Mouse (Mus musculus) layer of hippocampus, adult 2 months (tissue): Measurements from ENCODE around the gene Xpo5. TPM values are rescaled to one million over a fixed set of nuclear protein-coding genes. Genes with fewer than 3 reads are reported as not detected.

Experiments used
- DNase-seq, 2 experiments: peaks; one replicate each; pipeline ENCODE4 v3.0.0; 2022; ENCODE audit warnings: low spot score in 2 of 2
- H3K27ac ChIP-seq: fragments of 200-600 bp; 2 replicates; pipeline ENCODE4 v1.8.1; 2022
- H3K4me3 ChIP-seq: fragments of 200-600 bp; 2 replicates; pipeline ENCODE4 v1.8.1; 2022; ENCODE audit warnings: mild to moderate bottlenecking
- CTCF ChIP-seq: fragments of 200-600 bp; conservative IDR thresholded peaks from 2 replicates; pipeline ENCODE4 v1.8.1; 2022; ENCODE audit warnings: antibody characterized with exemption, mild to moderate bottlenecking, moderate library complexity
- long read RNA-seq, 2 experiments: library from polyadenylated mRNA; stranded (forward); transcript quantifications; one replicate each; pipeline ENCODE4 v2.0.0; 2021; ENCODE audit warnings: borderline mapping rate in 2 of 2
- total RNA-seq, 2 experiments: library from RNA; stranded (reverse); gene quantifications; 2 replicates each; pipeline ENCODE4 v1.2.3; 2021

Xpo5 gene
- 10 to 100 TPM; 44.0 to 48.3 TPM for total RNA-seq
- long read RNA-seq, experiment 1, full-length matches to known transcripts, result 7 of 21 reads
- long read RNA-seq, experiment 1, partial matches to known transcripts, result 8 of 21 reads
- long read RNA-seq, experiment 1, other reads (novel, unspliced or antisense), result 6 of 21 reads
- long read RNA-seq, experiment 2, full-length matches to known transcripts, result 13 of 24 reads
- long read RNA-seq, experiment 2, partial matches to known transcripts, result 7 of 24 reads
- long read RNA-seq, experiment 2, other reads (novel, unspliced or antisense), result 4 of 24 reads

DNA sequence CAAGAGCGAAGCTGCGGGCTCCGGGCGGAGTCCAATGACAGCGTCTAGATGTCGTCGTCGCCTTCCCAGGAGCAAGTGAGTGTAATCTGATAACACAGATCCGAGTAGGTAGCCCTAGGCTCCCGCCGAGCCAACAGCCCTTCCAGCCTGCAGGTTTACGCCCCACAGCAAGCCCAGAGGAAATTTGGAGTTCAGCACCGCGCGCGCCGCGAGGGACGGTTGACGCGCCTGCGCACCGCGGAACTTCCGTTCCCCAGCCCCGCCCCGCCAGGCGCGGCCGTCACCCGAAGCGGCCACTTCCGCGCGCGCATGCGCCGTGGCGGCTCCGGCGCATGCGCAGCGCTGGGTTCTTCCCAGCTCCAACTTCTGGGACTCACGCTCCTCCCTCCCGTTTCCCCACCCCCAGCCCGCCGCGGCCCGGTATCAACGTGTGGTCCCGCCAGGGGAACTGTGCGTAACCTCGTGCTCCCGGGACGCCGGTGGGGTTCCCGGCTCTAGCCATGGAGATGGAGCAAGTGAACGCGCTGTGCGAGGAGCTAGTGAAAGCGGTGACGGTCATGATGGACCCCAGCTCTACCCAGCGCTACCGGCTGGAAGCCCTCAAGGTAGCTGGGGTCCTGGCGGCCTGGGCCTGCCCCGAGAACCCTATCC is at the start of gene Xpo5, which contains the start of gene Polh:
Gene Xpo5, plus strand, starts transcription at position 362 of the 651 bp plus-strand sequence.
Gene Polh, minus strand, starts transcription at position 225 of the 651 bp plus-strand sequence.
- peak; percentile 91 for DNase-seq
- peak within 1 kb of the TSS; percentile 84 for H3K4me3 ChIP-seq
- peak; percentile 53 for TF ChIP-seq CTCF
- peak within 1 kb of the TSS; percentile 87 for H3K27ac ChIP-seq

DNA sequence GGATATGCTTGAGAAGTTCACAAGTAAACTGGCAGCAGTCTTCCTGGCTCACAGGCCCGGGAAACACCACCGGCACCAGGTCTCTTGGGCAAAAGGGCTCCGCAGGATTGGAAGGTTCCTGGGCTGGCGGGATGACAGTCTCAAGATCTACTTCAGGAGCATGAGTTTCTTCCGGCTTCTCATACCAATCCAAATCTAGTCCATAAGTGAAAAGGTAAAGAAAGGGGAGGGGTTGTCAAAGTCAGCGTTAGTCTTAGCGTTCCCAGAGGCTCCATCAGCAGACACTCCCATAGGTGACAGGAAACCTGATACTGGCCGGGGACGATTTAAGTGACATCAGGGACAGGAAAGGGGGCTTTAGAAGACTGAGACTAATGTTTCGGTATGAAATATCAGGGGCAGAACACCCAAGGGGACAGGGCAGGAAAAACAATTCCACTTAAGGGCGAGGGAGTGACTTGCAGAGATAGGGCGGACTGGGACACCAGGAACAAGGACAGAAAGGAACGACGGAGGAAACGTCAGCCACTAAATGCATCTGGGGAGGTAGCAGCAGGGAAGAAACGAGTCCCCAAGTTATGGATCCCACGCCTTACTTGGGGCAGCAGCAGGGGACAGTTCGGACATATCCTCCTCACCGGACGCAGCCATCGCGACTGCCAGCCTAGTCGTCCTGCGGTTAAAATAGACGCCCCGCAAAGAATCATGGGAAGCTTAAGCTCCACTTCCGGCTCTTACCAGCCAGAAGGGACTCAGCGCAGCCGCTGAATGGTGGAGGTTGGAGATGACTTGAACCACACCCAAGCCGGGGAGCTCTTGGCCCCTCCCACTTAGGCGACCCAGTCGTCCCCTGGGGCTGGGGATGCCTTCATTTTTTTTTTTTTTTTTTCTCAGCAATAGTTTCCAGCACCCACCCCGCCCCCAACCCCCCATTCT is 49.5 kb upstream of the Xpo5 start, which contains the start of gene Mad2l1bp:
Gene Mad2l1bp, minus strand, starts transcription at position 707 of the 936 bp plus-strand sequence.
- Histone ChIP-seq H3K4me3 (peak within 1 kb of the TSS; percentile 74), H3K27ac (peak within 1 kb of the TSS; percentile 86)
- no peak for TF ChIP-seq CTCF
- peak; percentile 86 to 90 for DNase-seq

DNA sequence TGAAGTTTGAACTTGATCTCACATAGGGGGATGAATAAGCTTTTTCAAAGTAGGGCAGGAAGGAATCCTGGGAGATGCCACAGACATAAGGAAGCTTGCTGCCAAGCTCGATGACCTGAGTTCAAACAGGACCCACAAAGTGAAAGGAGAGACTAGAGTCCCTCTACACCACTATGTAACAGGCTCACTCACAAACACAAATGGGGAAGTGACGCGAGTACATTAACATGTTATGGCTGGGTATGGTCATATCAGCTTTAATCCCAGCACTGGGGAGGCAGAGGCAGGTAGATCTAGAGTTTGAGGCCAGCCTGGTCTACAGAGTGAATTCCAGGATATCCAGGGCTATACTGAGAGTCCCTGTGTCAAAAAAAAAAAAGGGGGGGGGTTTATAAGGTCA is 48.2 kb upstream of the Xpo5 start:
- TF ChIP-seq CTCF, result no peak
- Histone ChIP-seq H3K4me3 (no peak overlapping the region), H3K27ac (no peak overlapping the region)
- no peak for DNase-seq

DNA sequence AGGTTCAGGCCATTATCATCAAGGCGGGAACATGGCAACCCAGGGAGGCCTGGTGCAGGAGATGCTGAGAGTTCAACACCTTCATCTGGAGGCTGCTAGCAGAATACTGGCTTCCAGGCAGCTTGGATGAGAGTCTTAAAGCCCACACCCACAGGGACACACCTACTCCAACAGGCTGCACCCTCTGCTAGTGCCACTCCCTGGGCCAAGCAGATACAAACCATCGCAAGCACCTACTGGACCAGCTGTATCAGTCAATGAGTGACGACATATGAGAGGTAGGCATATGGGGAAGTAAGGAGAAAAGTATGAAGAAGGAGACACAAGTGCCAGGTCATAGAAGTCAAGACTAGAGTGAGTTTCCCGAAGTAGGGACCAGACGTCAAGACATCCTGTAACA is 45.9 kb upstream of the Xpo5 start:
- no peak for TF ChIP-seq CTCF
- DNase-seq, result no peak
- Histone ChIP-seq H3K4me3 (no peak overlapping the region), H3K27ac (no peak overlapping the region)

DNA sequence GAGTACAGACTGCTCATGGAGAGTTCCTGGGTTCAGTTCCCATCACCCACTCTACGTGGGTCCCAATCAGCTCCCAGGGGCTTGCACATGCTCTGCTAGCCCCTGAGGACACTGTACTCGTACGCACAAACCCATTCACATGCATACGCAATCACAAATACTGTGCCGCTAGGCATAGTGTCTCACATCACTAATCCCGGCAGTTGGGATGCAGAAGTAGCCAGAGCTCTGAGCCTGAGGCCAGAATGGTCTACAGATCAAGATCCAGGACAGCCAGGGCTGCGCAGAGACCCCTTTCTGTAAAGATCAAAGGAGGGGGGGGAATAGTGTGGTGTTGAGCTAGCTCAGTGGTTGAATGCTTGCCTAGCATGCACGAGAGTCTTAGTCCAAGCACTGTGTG is 45.5 kb upstream of the Xpo5 start:
- no peak for DNase-seq
- Histone ChIP-seq H3K4me3 (no peak overlapping the region), H3K27ac (no peak overlapping the region)
- no peak for TF ChIP-seq CTCF

DNA sequence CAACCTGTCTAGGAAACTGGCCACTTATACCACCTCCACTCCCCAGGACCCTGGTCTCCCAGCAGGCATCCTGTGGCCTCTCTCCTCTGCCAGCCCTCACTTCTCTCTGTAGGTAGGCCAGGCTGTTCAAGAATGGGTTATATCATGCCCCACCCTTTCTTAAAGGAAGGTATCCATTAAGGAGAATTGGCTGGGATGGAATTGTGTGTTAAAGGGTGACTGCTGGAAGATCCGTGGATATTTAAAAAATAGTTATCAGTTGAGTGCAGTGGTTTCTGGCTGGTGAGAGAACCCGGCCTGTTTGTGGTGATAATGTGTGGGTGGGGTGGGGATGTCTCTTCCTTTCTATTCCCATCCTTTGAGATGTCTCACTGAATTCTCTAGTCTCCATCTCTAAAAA is 43.3 kb upstream of the Xpo5 start:
- no peak for TF ChIP-seq CTCF
- no peak for DNase-seq
- Histone ChIP-seq H3K27ac (peak overlapping the region; percentile 90; the same call in 1 of the 2 replicates), H3K4me3 (no peak overlapping the region)

DNA sequence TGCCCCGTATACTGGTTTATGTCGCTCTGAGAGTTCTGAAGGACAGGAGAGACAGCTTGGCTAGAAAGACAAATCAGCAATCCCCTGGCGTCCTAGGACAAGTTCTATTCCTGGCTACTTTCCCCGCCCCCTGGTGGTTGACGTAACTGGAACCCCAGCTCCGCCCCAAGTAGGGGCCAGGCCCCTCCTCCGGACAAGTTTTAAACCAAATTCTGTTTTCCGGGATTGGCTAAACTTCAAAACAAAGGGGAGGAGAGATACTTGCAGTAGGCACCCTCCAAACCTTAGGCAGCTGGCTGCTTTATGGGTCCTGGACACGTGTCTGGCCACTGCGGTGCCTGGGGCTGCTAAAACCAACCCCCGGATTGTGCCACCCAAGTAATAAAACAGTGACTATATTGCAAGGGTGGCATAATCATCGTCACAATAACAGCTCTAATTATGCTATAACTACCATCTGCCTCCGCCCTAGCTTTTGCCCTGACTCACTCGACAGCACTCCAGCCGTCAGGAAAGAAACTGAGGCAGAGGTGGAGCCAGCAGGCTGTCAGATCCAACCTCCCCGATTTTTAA is 42.4 kb upstream of the Xpo5 start:
- peak; percentile 79 to 89 for DNase-seq
- H3K4me3 ChIP-seq, result peak overlapping the region; percentile 92
- peak overlapping the region; percentile 90 for H3K27ac ChIP-seq
- TF ChIP-seq CTCF, result peak; percentile 76

DNA sequence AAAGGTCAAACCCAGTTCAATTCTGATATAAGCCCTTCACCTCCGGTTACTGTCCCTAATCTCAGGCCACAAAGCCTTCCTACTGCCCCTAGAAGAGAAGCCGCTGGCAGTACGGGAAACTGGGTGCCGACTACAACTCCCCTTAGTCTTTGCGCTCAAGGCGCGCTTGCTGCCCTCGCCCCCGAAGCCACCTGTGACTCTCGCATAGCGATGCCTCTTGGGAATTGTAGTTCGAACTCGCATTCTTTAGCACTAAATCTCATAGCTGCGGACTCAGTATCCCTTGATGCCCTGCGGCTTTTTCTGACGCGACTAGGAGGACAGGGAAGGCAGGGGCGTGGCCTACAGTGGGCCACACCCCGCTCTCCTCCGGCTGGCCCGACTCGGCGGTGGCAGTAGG is 41.9 kb upstream of the Xpo5 start, which contains the start of gene Gtpbp2:
Gene Gtpbp2, plus strand, starts transcription at position 347 of the 400 bp plus-strand sequence.
- peak within 1 kb of the TSS; percentile 90 for H3K27ac ChIP-seq
- peak; percentile 95 to 99 for DNase-seq
- no peak for TF ChIP-seq CTCF
- H3K4me3 ChIP-seq, result peak within 1 kb of the TSS; percentile 92

DNA sequence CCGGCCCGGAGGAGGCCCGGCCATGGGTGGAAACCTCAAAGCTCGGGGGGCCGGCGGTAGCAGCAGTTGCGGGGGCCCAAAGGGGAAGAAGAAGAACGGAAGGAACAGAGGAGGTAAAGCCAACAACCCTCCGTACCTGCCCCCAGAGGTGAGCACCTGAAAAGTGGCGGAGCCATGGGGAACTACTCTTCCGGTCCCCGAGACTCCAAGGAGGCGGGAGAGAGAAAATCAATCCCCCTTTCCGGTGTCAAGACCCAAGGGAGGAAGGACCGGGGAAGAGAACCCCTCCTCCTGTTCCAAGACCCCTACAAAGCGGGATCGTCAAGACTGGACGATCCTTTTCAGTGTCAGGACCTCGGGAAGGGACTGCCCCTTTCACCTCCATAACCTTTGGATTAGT is 41.4 kb upstream of the Xpo5 start:
- no peak for TF ChIP-seq CTCF
- DNase-seq, result no peak
- H3K4me3 ChIP-seq, result peak overlapping the region; percentile 92
- peak overlapping the region; percentile 90 for H3K27ac ChIP-seq

DNA sequence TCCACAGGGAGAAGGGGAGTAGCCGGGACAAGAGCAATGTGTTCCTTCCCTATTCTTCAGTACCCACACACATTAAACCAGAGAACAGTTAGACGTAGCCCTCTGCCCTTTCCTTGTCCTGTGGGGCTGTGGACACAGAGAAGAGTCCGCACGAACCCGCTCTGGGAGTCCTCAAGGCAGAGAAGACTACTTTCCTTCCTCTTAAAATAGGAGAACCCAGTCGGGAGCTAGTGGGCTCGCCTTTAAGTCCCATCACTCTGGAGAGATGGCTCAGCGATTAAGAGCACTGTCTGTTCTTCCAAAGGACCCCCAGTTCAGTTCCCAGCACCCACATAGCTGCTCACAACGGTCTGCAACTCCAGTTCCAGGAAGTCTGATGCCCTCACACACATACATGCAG is 40.9 kb upstream of the Xpo5 start:
- Histone ChIP-seq H3K4me3 (peak overlapping the region; percentile 92), H3K27ac (peak overlapping the region; percentile 90)
- DNase-seq, result no peak
- TF ChIP-seq CTCF, result no peak

DNA sequence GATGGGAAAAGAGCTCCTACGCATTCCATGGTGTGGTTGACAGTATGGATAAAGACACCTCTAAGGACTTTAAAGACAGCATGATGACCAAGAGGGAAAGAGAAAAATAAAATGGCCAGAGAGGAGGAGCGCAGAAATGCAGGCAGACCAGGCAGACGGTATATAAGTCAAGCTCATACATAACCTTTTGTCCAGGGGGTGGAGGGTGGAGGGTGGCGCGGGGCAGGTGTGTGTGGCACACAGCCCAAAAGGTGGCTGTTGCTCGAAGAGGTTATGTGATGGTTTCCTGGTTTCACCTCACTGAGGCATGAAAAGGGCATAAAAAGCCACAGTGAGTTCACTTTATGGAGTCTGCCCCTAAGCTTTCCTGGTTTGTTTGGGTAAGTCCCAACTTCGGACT is 40.0 kb upstream of the Xpo5 start:
- no peak overlapping the region for H3K27ac ChIP-seq
- TF ChIP-seq CTCF, result no peak
- H3K4me3 ChIP-seq, result no peak overlapping the region
- DNase-seq, result no peak

DNA sequence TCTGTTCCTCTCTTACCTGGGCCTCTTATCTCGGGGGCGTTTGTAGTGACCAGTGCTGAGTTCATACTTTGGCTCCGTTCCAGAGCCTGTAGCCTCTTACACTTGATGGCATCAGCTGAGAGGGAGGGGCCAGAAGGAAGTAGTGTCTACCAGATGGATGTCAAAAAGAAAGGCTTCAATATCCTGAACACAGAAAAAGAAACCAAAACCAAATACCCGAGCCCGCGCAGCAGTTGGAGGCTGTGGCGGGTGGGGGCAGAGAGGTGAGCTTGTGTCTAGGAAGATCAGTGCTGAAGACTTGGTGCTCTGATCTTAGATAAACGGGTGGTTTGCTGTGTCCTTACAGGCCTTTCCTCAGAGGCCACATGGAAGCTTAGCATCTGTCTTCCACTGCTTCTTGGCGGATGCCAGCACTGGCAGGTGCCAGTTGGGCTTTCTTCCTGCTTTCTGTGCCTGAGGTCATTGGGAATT is 39.6 kb upstream of the Xpo5 start:
- TF ChIP-seq CTCF, result no peak
- Histone ChIP-seq H3K27ac (no peak overlapping the region), H3K4me3 (no peak overlapping the region)
- no peak for DNase-seq
